Mouse (Mus musculus): ENCODE results near the gene Rhbdd2. TPM values are rescaled to one million over a fixed set of nuclear protein-coding genes. Genes with fewer than 3 reads are reported as not detected.
A peak's percentile ranks its signal among the peaks of the same experiment; 100 is the strongest.
"Not testable (repeated sequence)": the region's sequence is repeated elsewhere in the genome, so short reads cannot be mapped to it uniquely, and the experiment has no call there.

Gene Rhbdd2
- total RNA-seq (2021) = 10 to 100 TPM; 15.5 to 17.2 TPM

GRCm38 (mm10) chr5:135632117-135632796 lies at the start of gene Rhbdd2:
Gene Rhbdd2 (plus strand): TSS chr5:135632618.
- intact Hi-C loops (cut with DNase I) = no loop called here
- DNase-seq (ENCODE audit: low spot score) = peak; percentile 95

- intact Hi-C loops (cut with DNase I) = no loop called here
- no peak for DNase-seq (ENCODE audit: low spot score)
These were observed 46.7 kb upstream of the Rhbdd2 start for GRCm38 (mm10) chr5:135585691-135586090.

GRCm38 (mm10) chr5:135587764-135588163 lies 44.7 kb upstream of the Rhbdd2 start:
- intact Hi-C loops (cut with DNase I) = no loop called here
- no peak for DNase-seq (ENCODE audit: low spot score)

- intact Hi-C loops (cut with DNase I) = no loop called here
- no peak for DNase-seq (ENCODE audit: low spot score)
These were observed 42.2 kb upstream of the Rhbdd2 start for GRCm38 (mm10) chr5:135589996-135590784.

GRCm38 (mm10) chr5:135604643-135605042 lies 27.8 kb upstream of the Rhbdd2 start:
- intact Hi-C loops (cut with DNase I) = not testable (repeated sequence)

GRCm38 (mm10) chr5:135606717-135607116 lies 25.7 kb upstream of the Rhbdd2 start:
- intact Hi-C loops (cut with DNase I); DNase-seq (ENCODE audit: low spot score): not testable (repeated sequence)

More at GRCm38 (mm10) chr5:135604643-135605042, 27.8 kb upstream of the Rhbdd2 start:
- DNase-seq (ENCODE audit: low spot score) = not testable (repeated sequence)

GRCm38 (mm10) chr5:135607581-135607980 lies 24.8 kb upstream of the Rhbdd2 start:
- DNase-seq (ENCODE audit: low spot score) = no peak
- intact Hi-C loops (cut with DNase I) = no loop called here

- intact Hi-C loops (cut with DNase I) = no loop called here
- no peak for DNase-seq (ENCODE audit: low spot score)
These were observed 22.6 kb upstream of the Rhbdd2 start for GRCm38 (mm10) chr5:135609794-135610193.

GRCm38 (mm10) chr5:135619741-135620140 lies 12.7 kb upstream of the Rhbdd2 start:
- not testable (repeated sequence) for DNase-seq (ENCODE audit: low spot score)
- intact Hi-C loops (cut with DNase I) = loop anchor here (5.0 kb wide), 2 partner anchors 72 to 233 kb away; partner anchors contain the start of gene Hip1

GRCm38 (mm10) chr5:135620526-135620925 lies 11.9 kb upstream of the Rhbdd2 start:
- intact Hi-C loops (cut with DNase I) = no loop called here
- DNase-seq (ENCODE audit: low spot score) = no peak

GRCm38 (mm10) chr5:135621725-135622124 lies 10.7 kb upstream of the Rhbdd2 start:
- intact Hi-C loops (cut with DNase I) = no loop called here
- DNase-seq (ENCODE audit: low spot score) = no peak

GRCm38 (mm10) chr5:135623006-135623563 lies 9.3 kb upstream of the Rhbdd2 start:
- DNase-seq (ENCODE audit: low spot score) = no peak
- intact Hi-C loops (cut with DNase I) = no loop called here

GRCm38 (mm10) chr5:135628916-135629315 lies 3.5 kb upstream of the Rhbdd2 start:
- no peak for DNase-seq (ENCODE audit: low spot score)
- intact Hi-C loops (cut with DNase I) = loop anchor here (2.0 kb wide), 1 partner anchor 134 kb away; no protein-coding TSS in a partner anchor

GRCm38 (mm10) chr5:135629401-135629800 lies 3.0 kb upstream of the Rhbdd2 start:
- intact Hi-C loops (cut with DNase I) = loop anchor here (2.0 kb wide), 1 partner anchor 133 kb away; no protein-coding TSS in a partner anchor
- DNase-seq (ENCODE audit: low spot score) = no peak

- DNase-seq (ENCODE audit: low spot score) = no peak
- intact Hi-C loops (cut with DNase I) = loop anchor here (2.0 kb wide), 1 partner anchor 58 kb away; no protein-coding TSS in a partner anchor
These were observed 1.8 kb upstream of the Rhbdd2 start for GRCm38 (mm10) chr5:135630598-135630997.

GRCm38 (mm10) chr5:135632797-135633144 lies 353 bp downstream of the Rhbdd2 start:
- DNase-seq (ENCODE audit: low spot score) = no peak
- intact Hi-C loops (cut with DNase I) = no loop called here

- intact Hi-C loops (cut with DNase I) = no loop called here
- no peak for DNase-seq (ENCODE audit: low spot score)
These were observed 7.5 kb downstream of the Rhbdd2 start for GRCm38 (mm10) chr5:135639760-135640458.

GRCm38 (mm10) chr5:135640459-135640789 lies 8.0 kb downstream of the Rhbdd2 start:
- no peak for DNase-seq (ENCODE audit: low spot score)
- intact Hi-C loops (cut with DNase I) = no loop called here

- DNase-seq (ENCODE audit: low spot score) = no peak
- intact Hi-C loops (cut with DNase I) = no loop called here
These were observed 8.6 kb downstream of the Rhbdd2 start for GRCm38 (mm10) chr5:135641028-135641427.

All from heart, postnatal 25 days (tissue).